Mouse (Mus musculus) G1E (cell line): ENCODE results near the gene Psmd5.

Experiments used
- CTCF ChIP-seq: IDR thresholded peaks from 2 replicates; pipeline ENCODE4 v1.5.1; 2012; ENCODE audit warnings: low read depth, low read length, inconsistent platforms, mixed read lengths
- GATA1 ChIP-seq: IDR thresholded peaks from 2 replicates; pipeline ENCODE4 v1.6.1; 2012; ENCODE audit warnings: borderline replicate concordance, low read length, inconsistent platforms, mixed read lengths
- TAL1 ChIP-seq: conservative IDR thresholded peaks from 2 replicates; pipeline ENCODE4 v1.6.1; 2012; ENCODE audit warnings: low read depth, low read length, inconsistent platforms, mixed read lengths

GRCm38 (mm10) chr2:34841706-34842105 is 33.1 kb downstream of the Psmd5 start:
- TF ChIP-seq CTCF (no peak), TAL1 (no peak), GATA1 (no peak)
